Mouse (Mus musculus) megakaryocyte, embryonic 14.5 days (primary cell): ENCODE measurements around the gene Fdx1. TPM values are rescaled to one million over a fixed set of nuclear protein-coding genes. Genes with fewer than 3 reads are reported as not detected.

Experiments used
- H3K27me3 ChIP-seq: replicated peaks from 2 replicates; pipeline ENCODE3; 2012; ENCODE audit warnings: inconsistent platforms
- H3K36me3 ChIP-seq: replicated peaks from 2 replicates; pipeline ENCODE3; 2012; ENCODE audit warnings: low read length, inconsistent platforms, mixed read lengths
- H3K4me1 ChIP-seq: 2 replicates; pipeline ENCODE4 v1.6.1; 2012; ENCODE audit warnings: inconsistent platforms
- H3K4me3 ChIP-seq: replicated peaks from 2 replicates; pipeline ENCODE3; 2012; ENCODE audit warnings: moderate library complexity, mild to moderate bottlenecking, inconsistent platforms
- H3K9me3 ChIP-seq: 2 replicates; pipeline ENCODE4 v1.6.1; 2012; ENCODE audit warnings: inconsistent platforms
- FLI1 ChIP-seq: IDR thresholded peaks from 2 replicates; pipeline ENCODE4 v1.6.1; 2012; ENCODE audit warnings: low read length, inconsistent platforms, mixed read lengths
- GATA1 ChIP-seq: IDR thresholded peaks from 3 replicates; pipeline ENCODE4 v1.6.1; 2012; ENCODE audit warnings: mixed read lengths, low read length, inconsistent platforms, borderline replicate concordance
- polyA plus RNA-seq: library from polyadenylated mRNA; stranded (reverse); fragments of >175 nt; gene quantifications from 2 replicates; pipeline ENCODE4 v1.2.3, GENCODE M21; 2012; ENCODE audit warnings: low replicate concordance; ENCODE audit not compliant: insufficient read depth

The Fdx1 gene
- polyA plus RNA-seq, 1 experiment, result 30.7 TPM

GRCm38 (mm10) chr9:51943934-51944333, 19.4 kb downstream of the Fdx1 start:
- peaks cover 47% of the 10 kb centered on the region for H3K36me3 ChIP-seq
- no peaks in the 10 kb centered on the region; the same call in 1 of the 2 replicates for H3K4me1 ChIP-seq
- no peaks in the 10 kb centered on the region for H3K27me3 ChIP-seq
- no peak overlapping the region for H3K4me3 ChIP-seq
- H3K9me3 ChIP-seq, result no peaks in the 10 kb centered on the region
- no peak for TF ChIP-seq FLI1
- TF ChIP-seq GATA1, result no peak

GRCm38 (mm10) chr9:51934641-51935040, 28.7 kb downstream of the Fdx1 start:
- Histone ChIP-seq H3K36me3 (no peaks in the 10 kb centered on the region), H3K27me3 (no peaks in the 10 kb centered on the region), H3K4me1 (peaks cover 29% of the 10 kb centered on the region), H3K9me3 (no peaks in the 10 kb centered on the region), H3K4me3 (no peak overlapping the region)
- no peak for TF ChIP-seq FLI1
- no peak for TF ChIP-seq GATA1

- TF ChIP-seq FLI1 (no peak), GATA1 (no peak)
- Histone ChIP-seq H3K9me3 (no peaks in the 10 kb centered on the region), H3K4me3 (no peak overlapping the region), H3K36me3 (no peaks in the 10 kb centered on the region), H3K4me1 (peaks cover 45% of the 10 kb centered on the region), H3K27me3 (peaks cover 10% of the 10 kb centered on the region)
Measured at GRCm38 (mm10) chr9:51931997-51932396, 31.4 kb downstream of the Fdx1 start.

GRCm38 (mm10) chr9:51931054-51931690, 32.2 kb downstream of the Fdx1 start:
- TF ChIP-seq GATA1 (no peak), FLI1 (no peak)
- Histone ChIP-seq H3K36me3 (no peaks in the 10 kb centered on the region), H3K4me3 (no peak overlapping the region), H3K27me3 (peaks cover 14% of the 10 kb centered on the region), H3K9me3 (no peaks in the 10 kb centered on the region), H3K4me1 (peaks cover 45% of the 10 kb centered on the region)

GRCm38 (mm10) chr9:51929972-51930371, 33.4 kb downstream of the Fdx1 start:
- H3K9me3 ChIP-seq, result no peaks in the 10 kb centered on the region
- TF ChIP-seq GATA1, result no peak
- no peak for TF ChIP-seq FLI1
- no peaks in the 10 kb centered on the region for H3K36me3 ChIP-seq
- peaks cover 45% of the 10 kb centered on the region for H3K4me1 ChIP-seq
- peaks cover 21% of the 10 kb centered on the region for H3K27me3 ChIP-seq
- H3K4me3 ChIP-seq, result no peak overlapping the region

GRCm38 (mm10) chr9:51928659-51929058, 34.7 kb downstream of the Fdx1 start:
- H3K4me3 ChIP-seq, result no peak overlapping the region
- peaks cover 28% of the 10 kb centered on the region for H3K27me3 ChIP-seq
- no peaks in the 10 kb centered on the region for H3K9me3 ChIP-seq
- peaks cover 45% of the 10 kb centered on the region for H3K4me1 ChIP-seq
- no peak for TF ChIP-seq FLI1
- no peak for TF ChIP-seq GATA1
- no peaks in the 10 kb centered on the region for H3K36me3 ChIP-seq

- no peak for TF ChIP-seq GATA1
- no peak for TF ChIP-seq FLI1
- Histone ChIP-seq H3K36me3 (no peaks in the 10 kb centered on the region), H3K4me3 (no peak overlapping the region), H3K9me3 (no peaks in the 10 kb centered on the region), H3K4me1 (peaks cover 45% of the 10 kb centered on the region), H3K27me3 (peaks cover 28% of the 10 kb centered on the region)
Measured at GRCm38 (mm10) chr9:51928116-51928515, 35.2 kb downstream of the Fdx1 start.

- H3K27me3 ChIP-seq, result peaks cover 28% of the 10 kb centered on the region
- H3K9me3 ChIP-seq, result no peaks in the 10 kb centered on the region
- no peaks in the 10 kb centered on the region for H3K36me3 ChIP-seq
- H3K4me3 ChIP-seq, result no peak overlapping the region
- TF ChIP-seq FLI1, result no peak
- TF ChIP-seq GATA1, result no peak
- peaks cover 45% of the 10 kb centered on the region for H3K4me1 ChIP-seq
Measured at GRCm38 (mm10) chr9:51927680-51928079, 35.7 kb downstream of the Fdx1 start.

- H3K4me1 ChIP-seq, result peaks cover 34% of the 10 kb centered on the region
- H3K9me3 ChIP-seq, result no peaks in the 10 kb centered on the region
- H3K36me3 ChIP-seq, result no peaks in the 10 kb centered on the region
- TF ChIP-seq FLI1, result no peak
- TF ChIP-seq GATA1, result no peak
- peaks cover 28% of the 10 kb centered on the region for H3K27me3 ChIP-seq
- no peak overlapping the region for H3K4me3 ChIP-seq
Measured at GRCm38 (mm10) chr9:51926629-51927028, 36.7 kb downstream of the Fdx1 start.

GRCm38 (mm10) chr9:51924551-51925081, 38.7 kb downstream of the Fdx1 start:
- H3K27me3 ChIP-seq, result peaks cover 28% of the 10 kb centered on the region

More at GRCm38 (mm10) chr9:51924551-51925081, 38.7 kb downstream of the Fdx1 start:
- no peak overlapping the region for H3K4me3 ChIP-seq
- H3K9me3 ChIP-seq, result no peaks in the 10 kb centered on the region
- H3K36me3 ChIP-seq, result no peaks in the 10 kb centered on the region
- TF ChIP-seq FLI1 (no peak), GATA1 (no peak)
- H3K4me1 ChIP-seq, result peaks cover 15% of the 10 kb centered on the region
